Mouse (Mus musculus): ENCODE results near the gene Cdc5l. TPM values are rescaled to one million over a fixed set of nuclear protein-coding genes. Genes with fewer than 3 reads are reported as not detected.
A peak's percentile ranks its signal among the peaks of the same experiment; 100 is the strongest.

Cdc5l gene
- polyA plus RNA-seq, 1 experiment from 2014 or later, result 30.3 TPM

- Histone ChIP-seq H3K27me3 (replicated peaks; ENCODE audit: insufficient read depth, low read length) (no peaks in the 10 kb centered on the region), H3K36me3 (ENCODE audit: insufficient read depth, low read length) (peaks cover 3% of the 10 kb centered on the region; the same call in 1 of the 2 replicates), H3K4me1 (ENCODE audit: insufficient read depth, low read depth, low read length) (no peaks in the 10 kb centered on the region), H3K9ac (replicated peaks; ENCODE audit: low read depth) (no peak overlapping the region), H3K27ac (ENCODE audit: low read length) (no peak overlapping the region), H3K4me2 (replicated peaks; ENCODE audit: low read depth, low read length) (no peak overlapping the region), H3K9me3 (ENCODE audit: low read length) (no peaks in the 10 kb centered on the region), H3K4me3 (ENCODE audit: low read depth, low read length) (no peak overlapping the region)
- DNase-seq (ENCODE audit: low spot score) (no peak), ATAC-seq (no peak)
- 61% methylated on average over 1 of the region's 1 CpGs for WGBS
- TF ChIP-seq EP300 (IDR thresholded peaks at IDR 0.05) (no peak), CTCF (IDR thresholded peaks at IDR 0.05) (no peak)
Measured at GRCm38 (mm10) chr17:45402126-45402525, 31.4 kb downstream of the Cdc5l start.

GRCm38 (mm10) chr17:45401126-45401905 is 32.2 kb downstream of the Cdc5l start:
- WGBS, result 82% methylated on average over 5 of the region's 5 CpGs

GRCm38 (mm10) chr17:45398021-45398420 is 35.5 kb downstream of the Cdc5l start:
- WGBS, result 98% methylated on average over 2 of the region's 2 CpGs
- H3K27me3 ChIP-seq (replicated peaks; ENCODE audit: insufficient read depth, low read length), result no peaks in the 10 kb centered on the region

More at GRCm38 (mm10) chr17:45401126-45401905, 32.2 kb downstream of the Cdc5l start:
- TF ChIP-seq EP300 (IDR thresholded peaks at IDR 0.05) (no peak), CTCF (IDR thresholded peaks at IDR 0.05) (no peak)
- Histone ChIP-seq H3K9ac (replicated peaks; ENCODE audit: low read depth) (no peak overlapping the region), H3K27me3 (replicated peaks; ENCODE audit: insufficient read depth, low read length) (no peaks in the 10 kb centered on the region), H3K9me3 (ENCODE audit: low read length) (no peaks in the 10 kb centered on the region), H3K4me1 (ENCODE audit: insufficient read depth, low read depth, low read length) (no peaks in the 10 kb centered on the region), H3K27ac (ENCODE audit: low read length) (no peak overlapping the region), H3K36me3 (ENCODE audit: insufficient read depth, low read length) (peaks cover 3% of the 10 kb centered on the region; the same call in 1 of the 2 replicates), H3K4me3 (ENCODE audit: low read depth, low read length) (no peak overlapping the region), H3K4me2 (replicated peaks; ENCODE audit: low read depth, low read length) (no peak overlapping the region)
- DNase-seq (ENCODE audit: low spot score) (peak; percentile 17), ATAC-seq (no peak)

GRCm38 (mm10) chr17:45397541-45397940 is 36.0 kb downstream of the Cdc5l start:
- no peak overlapping the region for H3K27ac ChIP-seq (ENCODE audit: low read length)
- no peaks in the 10 kb centered on the region for H3K4me1 ChIP-seq (ENCODE audit: insufficient read depth, low read depth, low read length)
- H3K4me3 ChIP-seq (ENCODE audit: low read depth, low read length), result no peak overlapping the region
- H3K9ac ChIP-seq (replicated peaks; ENCODE audit: low read depth), result no peak overlapping the region
- ATAC-seq, result no peak
- no peak for TF ChIP-seq EP300 (IDR thresholded peaks at IDR 0.05)
- peak; percentile 40 for TF ChIP-seq CTCF (IDR thresholded peaks at IDR 0.05)
- H3K27me3 ChIP-seq (replicated peaks; ENCODE audit: insufficient read depth, low read length), result no peaks in the 10 kb centered on the region
- peaks cover 3% of the 10 kb centered on the region; the same call in 1 of the 2 replicates for H3K36me3 ChIP-seq (ENCODE audit: insufficient read depth, low read length)
- no peak overlapping the region for H3K4me2 ChIP-seq (replicated peaks; ENCODE audit: low read depth, low read length)
- H3K9me3 ChIP-seq (ENCODE audit: low read length), result no peaks in the 10 kb centered on the region
- no peak for DNase-seq (ENCODE audit: low spot score)
- WGBS, result 74% methylated on average over 3 of the region's 3 CpGs

More at GRCm38 (mm10) chr17:45398021-45398420, 35.5 kb downstream of the Cdc5l start:
- Histone ChIP-seq H3K4me1 (ENCODE audit: insufficient read depth, low read depth, low read length) (no peaks in the 10 kb centered on the region), H3K36me3 (ENCODE audit: insufficient read depth, low read length) (no peaks in the 10 kb centered on the region), H3K9ac (replicated peaks; ENCODE audit: low read depth) (no peak overlapping the region), H3K4me2 (replicated peaks; ENCODE audit: low read depth, low read length) (no peak overlapping the region), H3K4me3 (ENCODE audit: low read depth, low read length) (no peak overlapping the region), H3K27ac (ENCODE audit: low read length) (no peak overlapping the region), H3K9me3 (ENCODE audit: low read length) (no peaks in the 10 kb centered on the region)
- no peak for TF ChIP-seq CTCF (IDR thresholded peaks at IDR 0.05)
- TF ChIP-seq EP300 (IDR thresholded peaks at IDR 0.05), result no peak
- no peak for DNase-seq (ENCODE audit: low spot score)
- ATAC-seq, result no peak

- no peak for ATAC-seq
- peak; percentile 30 for DNase-seq (ENCODE audit: low spot score)
- no peaks in the 10 kb centered on the region for H3K4me1 ChIP-seq (ENCODE audit: insufficient read depth, low read depth, low read length)
- no peak for TF ChIP-seq EP300 (IDR thresholded peaks at IDR 0.05)
- no peak for TF ChIP-seq CTCF (IDR thresholded peaks at IDR 0.05)
- no peaks in the 10 kb centered on the region for H3K9me3 ChIP-seq (ENCODE audit: low read length)
- peaks cover 22% of the 10 kb centered on the region; the same call in 1 of the 2 replicates for H3K36me3 ChIP-seq (ENCODE audit: insufficient read depth, low read length)
- no peak overlapping the region for H3K4me2 ChIP-seq (replicated peaks; ENCODE audit: low read depth, low read length)
- H3K27ac ChIP-seq (ENCODE audit: low read length), result no peak overlapping the region
- no peak overlapping the region for H3K4me3 ChIP-seq (ENCODE audit: low read depth, low read length)
- no peak overlapping the region for H3K9ac ChIP-seq (replicated peaks; ENCODE audit: low read depth)
- H3K27me3 ChIP-seq (replicated peaks; ENCODE audit: insufficient read depth, low read length), result no peaks in the 10 kb centered on the region
- 54% methylated on average over 9 of the region's 9 CpGs for WGBS
Measured at GRCm38 (mm10) chr17:45394612-45395011, 38.9 kb downstream of the Cdc5l start.

- Histone ChIP-seq H3K9me3 (ENCODE audit: low read length) (no peaks in the 10 kb centered on the region), H3K4me1 (ENCODE audit: insufficient read depth, low read depth, low read length) (no peaks in the 10 kb centered on the region), H3K27me3 (replicated peaks; ENCODE audit: insufficient read depth, low read length) (no peaks in the 10 kb centered on the region), H3K27ac (ENCODE audit: low read length) (no peak overlapping the region), H3K4me3 (ENCODE audit: low read depth, low read length) (no peak overlapping the region), H3K36me3 (ENCODE audit: insufficient read depth, low read length) (peaks cover 24% of the 10 kb centered on the region; the same call in 1 of the 2 replicates), H3K4me2 (replicated peaks; ENCODE audit: low read depth, low read length) (no peak overlapping the region), H3K9ac (replicated peaks; ENCODE audit: low read depth) (no peak overlapping the region)
- DNase-seq (ENCODE audit: low spot score) (no peak), ATAC-seq (no peak)
- WGBS, result 65% methylated on average over 3 of the region's 3 CpGs
- TF ChIP-seq EP300 (IDR thresholded peaks at IDR 0.05) (no peak), CTCF (IDR thresholded peaks at IDR 0.05) (no peak)
Measured at GRCm38 (mm10) chr17:45393765-45394164, 39.8 kb downstream of the Cdc5l start.

All from lung, postnatal 0 days (tissue).